Mouse (Mus musculus) intestine, embryonic 14.5 days (tissue): ENCODE results near the gene Gps1. TPM values are rescaled to one million over a fixed set of nuclear protein-coding genes. Genes with fewer than 3 reads are reported as not detected.
"Not testable (repeated sequence)": the region's sequence is repeated elsewhere in the genome, so short reads cannot be mapped to it uniquely, and the experiment has no call there.

Experiments
- ATAC-seq: fragments of 200-750 bp; cut with Nextera tagmentation; replicated peaks from 2 replicates; pipeline ENCODE4 v1.8.0; 2017; ENCODE audit warnings: low read depth, moderate number of reproducible peaks, moderate TSS enrichment, moderate library complexity; ENCODE audit not compliant: low FRiP score, low TSS enrichment
- DNase-seq: peaks from one replicate; pipeline ENCODE4 v3.0.0-alpha.2; 2018; ENCODE audit warnings: low spot score
- H3K27ac ChIP-seq: fragments of 300-500 bp; sonication (generic); 2 replicates; pipeline ENCODE4 v1.5.1; 2014; ENCODE audit warnings: low read depth, mild to moderate bottlenecking, control low read depth
- H3K27me3 ChIP-seq: fragments of 300-500 bp; sonication (generic); replicated peaks from 2 replicates; pipeline ENCODE4 v1.6.1; 2014; ENCODE audit warnings: low read length, control low read depth; ENCODE audit not compliant: control insufficient read depth, insufficient read depth
- H3K36me3 ChIP-seq: fragments of 300-500 bp; sonication (generic); 2 replicates; pipeline ENCODE4 v1.6.1; 2014; ENCODE audit warnings: low read length, control low read depth; ENCODE audit not compliant: control insufficient read depth, insufficient read depth
- H3K4me1 ChIP-seq: fragments of 300-500 bp; sonication (generic); replicated peaks from 2 replicates; pipeline ENCODE4 v1.6.1; 2014; ENCODE audit warnings: low read length, control low read depth, mixed read lengths; ENCODE audit not compliant: control insufficient read depth, insufficient read depth
- H3K4me2 ChIP-seq: fragments of 300-500 bp; sonication (generic); 2 replicates; pipeline ENCODE4 v1.6.1; 2014; ENCODE audit warnings: low read length
- H3K4me3 ChIP-seq: fragments of 300-500 bp; sonication (generic); 2 replicates; pipeline ENCODE4 v1.5.1; 2014; ENCODE audit warnings: low read depth, low read length, control low read depth, mixed read lengths
- H3K9ac ChIP-seq: fragments of 300-500 bp; sonication (generic); 2 replicates; pipeline ENCODE4 v1.6.1; 2014; ENCODE audit warnings: mild to moderate bottlenecking, low read length
- H3K9me3 ChIP-seq: fragments of 300-500 bp; sonication (generic); 2 replicates; pipeline ENCODE4 v1.6.1; 2016; ENCODE audit warnings: low read length, control low read depth; ENCODE audit not compliant: control insufficient read depth
- WGBS: fragments of 180-500 bp; shearing (Covaris S2); extraction: QIAGEN DNeasy Blood & Tissue Kit; methylation state at CpG from one replicate; pipeline ENCODE4 v1.1.7; 2014; 5-methylcytosine and 5-hydroxymethylcytosine counted together
- polyA plus RNA-seq: library from polyadenylated mRNA; unstranded; fragments of >200 nt; fragmentation: Nextera tagmentation; extraction: Ambion mirVana; gene quantifications from 2 replicates; pipeline ENCODE4 v1.2.1, GENCODE M21; 2014

The Gps1 gene
- polyA plus RNA-seq, 1 experiment from 2014 or later, result 221 TPM

DNA sequence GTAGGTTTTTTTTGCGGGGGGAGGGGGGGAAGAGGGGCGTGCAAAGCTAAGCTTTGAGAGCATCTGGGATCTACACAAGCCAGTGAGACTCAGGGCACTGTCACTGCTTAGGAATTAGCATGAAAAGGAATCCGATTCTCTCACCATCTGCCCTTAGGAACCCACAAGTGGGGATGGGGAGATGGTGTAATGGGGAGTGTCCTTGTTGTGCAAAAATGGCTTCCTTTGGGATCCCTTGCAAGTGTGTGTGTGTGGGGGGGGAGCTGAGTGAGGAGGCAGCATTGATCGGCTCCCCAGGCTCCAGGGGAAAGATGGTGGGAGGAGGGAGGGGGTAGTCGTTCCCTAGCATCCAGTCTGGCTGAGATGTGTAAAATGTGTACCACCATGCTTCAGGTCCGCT is 6.9 kb upstream of the Gps1 start:
- DNase-seq (no peak), ATAC-seq (no peak)
- Histone ChIP-seq H3K9me3 (no peaks in the 10 kb centered on the region), H3K9ac (no peak overlapping the region), H3K4me2 (no peak overlapping the region), H3K4me3 (no peak overlapping the region), H3K27me3 (no peaks in the 10 kb centered on the region), H3K4me1 (no peaks in the 10 kb centered on the region), H3K36me3 (peaks cover 15% of the 10 kb centered on the region), H3K27ac (no peak overlapping the region)
- 34% methylated on average over 6 of the region's 6 CpGs for WGBS

DNA sequence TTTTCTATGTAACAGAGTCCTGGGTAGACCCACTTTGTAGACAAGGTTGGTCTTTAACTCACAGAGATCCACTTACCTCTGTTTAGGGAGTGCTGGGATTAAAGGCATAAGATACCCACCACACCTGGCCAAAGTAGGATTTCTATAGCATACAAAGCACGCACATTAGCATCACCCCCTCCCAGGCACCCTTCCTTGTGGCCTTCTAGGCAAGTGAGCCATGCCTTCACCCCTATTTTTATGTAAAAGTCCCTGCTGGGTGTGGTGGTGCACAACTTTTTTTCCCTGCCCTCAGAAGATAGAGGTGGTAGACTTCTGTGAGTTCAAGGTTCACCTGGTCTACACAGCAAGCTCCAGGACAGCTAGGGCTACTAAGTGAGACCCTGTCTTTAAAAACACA is 4.2 kb upstream of the Gps1 start:
- Histone ChIP-seq H3K4me2 (no peak overlapping the region), H3K9ac (no peak overlapping the region), H3K9me3 (no peaks in the 10 kb centered on the region), H3K36me3 (peaks cover 15% of the 10 kb centered on the region), H3K27ac (no peak overlapping the region), H3K27me3 (no peaks in the 10 kb centered on the region), H3K4me3 (no peak overlapping the region), H3K4me1 (peaks cover under 1% of the 10 kb centered on the region)
- 86% methylated on average over 1 of the region's 1 CpGs for whole genome bisulfite sequencing
- ATAC-seq, result no peak
- no peak for DNase-seq

- not testable (repeated sequence) for ATAC-seq, DNase-seq, H3K9ac ChIP-seq, H3K4me3 ChIP-seq, H3K27ac ChIP-seq, H3K4me2 ChIP-seq, H3K9me3 ChIP-seq, H3K27me3 ChIP-seq, H3K4me1 ChIP-seq
- 97% methylated on average over 6 of the region's 6 CpGs for whole genome bisulfite sequencing
- peaks cover 23% of the 10 kb centered on the region for H3K36me3 ChIP-seq
Observed at GRCm38 (mm10) chr11:120781361-120781760, 2.7 kb upstream of the Gps1 start.

- H3K36me3 ChIP-seq, result peaks cover 45% of the 10 kb centered on the region
- H3K4me3 ChIP-seq, result peak overlapping the region; percentile 99
- H3K27me3 ChIP-seq, result no peaks in the 10 kb centered on the region
- DNase-seq, result no peak
- H3K4me2 ChIP-seq, result peak overlapping the region; percentile 87
- ATAC-seq, result peak; percentile 4; the same call in 1 of the 2 replicates
- peak overlapping the region; percentile 70 for H3K27ac ChIP-seq
- no peaks in the 10 kb centered on the region for H3K9me3 ChIP-seq
- H3K9ac ChIP-seq, result peak overlapping the region; percentile 83
- 2% methylated on average over 42 of the region's 42 CpGs for WGBS
- H3K4me1 ChIP-seq, result peaks cover 6% of the 10 kb centered on the region
Observed at GRCm38 (mm10) chr11:120783426-120784063, 527 bp upstream of the Gps1 start.

GRCm38 (mm10) chr11:120785145-120785544 is 1.1 kb downstream of the Gps1 start:
- DNase-seq (no peak), ATAC-seq (no peak)
- 29% methylated on average over 9 of the region's 9 CpGs for WGBS
- H3K4me3 ChIP-seq, result peak overlapping the region; percentile 99
- H3K4me2 ChIP-seq, result peak overlapping the region; percentile 87
- no peaks in the 10 kb centered on the region for H3K9me3 ChIP-seq
- H3K9ac ChIP-seq, result peak overlapping the region; percentile 83
- H3K27ac ChIP-seq, result no peak overlapping the region; the same call in 1 of the 2 replicates
- H3K4me1 ChIP-seq, result peaks cover 6% of the 10 kb centered on the region
- H3K27me3 ChIP-seq, result no peaks in the 10 kb centered on the region
- H3K36me3 ChIP-seq, result peaks cover 55% of the 10 kb centered on the region

- H3K27ac ChIP-seq, H3K4me2 ChIP-seq, DNase-seq, H3K9ac ChIP-seq, ATAC-seq, H3K4me1 ChIP-seq, H3K9me3 ChIP-seq, H3K4me3 ChIP-seq, H3K27me3 ChIP-seq: not testable (repeated sequence)
- peaks cover 76% of the 10 kb centered on the region for H3K36me3 ChIP-seq
- WGBS, result 93% methylated on average over 9 of the region's 10 CpGs
Observed at GRCm38 (mm10) chr11:120788460-120788859, 4.4 kb downstream of the Gps1 start.

GRCm38 (mm10) chr11:120789355-120789754 is 5.3 kb downstream of the Gps1 start:
- H3K9ac ChIP-seq, result no peak overlapping the region
- H3K27ac ChIP-seq, result no peak overlapping the region
- WGBS, result 90% methylated on average over 4 of the region's 4 CpGs
- DNase-seq (no peak), ATAC-seq (no peak)
- H3K4me3 ChIP-seq, result no peak overlapping the region
- no peak overlapping the region for H3K4me2 ChIP-seq
- no peaks in the 10 kb centered on the region for H3K9me3 ChIP-seq
- H3K36me3 ChIP-seq, result peaks cover 85% of the 10 kb centered on the region
- no peaks in the 10 kb centered on the region for H3K27me3 ChIP-seq
- H3K4me1 ChIP-seq, result peaks cover 6% of the 10 kb centered on the region

DNA sequence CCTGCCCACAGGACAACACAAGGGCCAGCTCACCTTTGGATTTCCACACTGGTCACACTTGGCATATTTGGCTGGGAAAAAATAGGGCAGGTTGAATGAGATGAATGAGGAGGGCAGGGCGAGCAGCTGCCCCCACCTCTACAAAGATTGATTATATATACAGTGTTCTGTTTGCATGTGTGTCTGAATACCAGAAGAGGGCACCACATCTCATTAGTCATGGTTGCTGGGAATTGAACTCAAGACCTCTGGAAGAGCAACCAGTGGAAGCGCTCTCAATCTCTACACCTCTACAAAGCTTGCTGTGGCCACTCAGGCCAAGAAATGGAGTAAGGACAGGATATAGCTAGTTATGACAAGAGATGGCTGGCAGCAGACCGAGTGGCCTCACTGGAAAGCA is 5.7 kb downstream of the Gps1 start:
- no peak for DNase-seq
- H3K4me1 ChIP-seq, result peaks cover 6% of the 10 kb centered on the region
- no peak overlapping the region for H3K9ac ChIP-seq
- no peak overlapping the region for H3K27ac ChIP-seq
- 87% methylated on average over 3 of the region's 3 CpGs for WGBS
- no peak for ATAC-seq
- no peak overlapping the region for H3K4me2 ChIP-seq
- no peaks in the 10 kb centered on the region for H3K9me3 ChIP-seq
- no peak overlapping the region for H3K4me3 ChIP-seq
- peaks cover 85% of the 10 kb centered on the region for H3K36me3 ChIP-seq
- no peaks in the 10 kb centered on the region for H3K27me3 ChIP-seq

DNA sequence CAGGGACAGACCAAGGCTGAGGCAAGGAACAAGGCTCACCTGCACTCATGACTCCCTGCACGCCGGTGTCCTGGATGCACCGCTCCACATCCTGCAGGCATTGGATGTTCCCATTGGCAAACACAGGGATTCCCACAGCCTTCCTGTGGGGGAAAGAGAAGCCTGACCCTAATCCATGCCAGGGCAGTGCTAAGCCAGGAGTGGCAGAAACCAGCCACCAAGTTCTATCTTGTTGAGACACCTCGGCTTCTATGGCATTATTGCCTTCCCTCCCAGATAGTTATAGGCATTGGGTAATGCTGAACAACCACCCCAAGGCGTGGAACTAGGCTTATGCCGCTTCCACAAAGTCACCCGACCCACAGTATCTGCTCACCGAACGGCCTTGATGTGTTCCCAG is 8.6 kb downstream of the Gps1 start:
- 92% methylated on average over 9 of the region's 9 CpGs for WGBS
- ATAC-seq (no peak), DNase-seq (no peak)
- no peak overlapping the region for H3K27ac ChIP-seq
- no peak overlapping the region for H3K4me2 ChIP-seq
- peaks cover 64% of the 10 kb centered on the region for H3K36me3 ChIP-seq
- H3K4me3 ChIP-seq, result no peak overlapping the region
- H3K4me1 ChIP-seq, result peaks cover 8% of the 10 kb centered on the region
- H3K27me3 ChIP-seq, result no peaks in the 10 kb centered on the region
- H3K9ac ChIP-seq, result no peak overlapping the region
- H3K9me3 ChIP-seq, result no peaks in the 10 kb centered on the region
